In the genomic region with DNA sequence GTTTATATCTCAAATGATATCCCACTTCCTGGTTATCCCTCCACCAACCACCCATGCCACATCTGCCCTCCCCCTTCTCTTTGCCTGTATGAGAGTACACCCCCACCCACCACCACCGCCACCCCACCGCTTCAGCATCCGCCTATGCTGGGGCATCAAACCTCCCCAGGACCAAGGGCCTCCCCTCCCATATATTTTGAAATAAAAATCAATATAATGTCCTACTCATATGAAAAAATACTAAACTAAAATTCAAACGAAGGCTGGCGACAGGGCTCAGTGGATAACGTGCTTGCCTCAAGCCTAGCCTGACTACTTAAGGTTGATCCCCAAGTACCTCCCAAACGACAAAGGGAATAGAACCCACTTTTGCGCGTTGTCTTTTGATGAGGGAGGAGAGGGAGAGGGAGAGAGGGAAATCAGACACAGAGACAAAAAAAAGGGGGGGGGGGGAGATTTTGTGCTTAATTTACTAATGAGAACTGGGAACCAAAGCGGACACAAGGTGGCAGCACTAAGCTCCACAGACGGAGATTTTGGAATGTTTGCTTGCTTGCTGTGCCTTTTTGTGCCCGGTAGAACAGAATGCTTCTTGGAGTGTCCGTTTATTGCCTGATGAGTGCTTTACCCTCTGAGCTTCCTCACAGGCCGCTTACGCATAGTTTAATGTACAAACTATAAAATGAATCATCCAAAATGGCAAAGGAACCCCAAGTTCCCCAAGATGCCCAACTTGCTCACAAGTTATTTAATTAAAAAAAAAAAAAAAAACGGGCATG, we compare ENCODE assay signal across 8 mouse cellular contexts. TPM values are rescaled to one million over a fixed set of nuclear protein-coding genes. Genes with fewer than 3 reads are reported as not detected.
DNase-seq lines count a peak whose midpoint lies in the region; ATAC-seq lines count a peak whose summit lies in the region.

No protein-coding gene starts in this region.

- peak overlapping the region; percentile 34 for H3K4me3 ChIP-seq in hindbrain, embryonic 12.5 days

- H3K36me3 ChIP-seq in hindbrain, embryonic 12.5 days, result no peaks in the 10 kb centered on the region

- H3K9ac ChIP-seq in hindbrain, embryonic 12.5 days, result peak overlapping the region; percentile 58

- peak overlapping the region; percentile 55 for H3K4me2 ChIP-seq in hindbrain, embryonic 12.5 days (replicated peaks)

- no peaks in the 10 kb centered on the region for H3K27me3 ChIP-seq in hindbrain, embryonic 12.5 days

- 9% methylated on average over 16 of the region's 16 CpGs for WGBS in hindbrain, embryonic 12.5 days

- DNase-seq in ZHBTc4 (ENCODE audit: low read depth, low spot score), result peak; percentile 92
- DNase-seq in cerebellum, postnatal 10 days, result peak; percentile 92 to 93
- DNase-seq in frontal cortex, postnatal 14 days (ENCODE audit: low spot score in 2 of 2), result peak; percentile 45 to 61
- peak; percentile 84 to 86 for DNase-seq in layer of hippocampus, postnatal 10 days (ENCODE audit: low spot score in 2 of 2)
- DNase-seq in lung, postnatal 25 days (ENCODE audit: low spot score), result peak; percentile 86
- DNase-seq in retina, postnatal 7 days (ENCODE audit: low read depth, low spot score), result peak; percentile 66
- DNase-seq in urinary bladder, postnatal 4 days (ENCODE audit: low spot score in 2 of 2), result peak; percentile 55 to 74

- peak; percentile 86 for ATAC-seq in hindbrain, embryonic 12.5 days (ENCODE audit: low FRiP score)

- no peak overlapping the region for H3K27ac ChIP-seq in hindbrain, embryonic 12.5 days

- 0 out of 2 replicates have a peak, but pooled peaks cover 2% of the 10 kb centered on the region for H3K4me1 ChIP-seq in hindbrain, embryonic 12.5 days

- H3K9me3 ChIP-seq in hindbrain, embryonic 12.5 days (replicated peaks), result no peaks in the 10 kb centered on the region

RNA-seq across cellular contexts. Expression of a gene that starts 11.6 kb away (rescaled TPM):
- 442 and 512 TPM in 2 replicates for polyA plus RNA-seq in hindbrain, embryonic 12.5 days (2016; fragmentation: Nextera tagmentation; extraction: Ambion mirVana)
- total RNA-seq in layer of hippocampus, postnatal 10 days (2021), result 100 to 1,000 TPM; 336 to 363 TPM

RNA-seq across cellular contexts. Expression of a gene that starts 28.7 kb away (rescaled TPM):
- polyA plus RNA-seq in hindbrain, embryonic 12.5 days (2016; fragmentation: Nextera tagmentation; extraction: Ambion mirVana), result 6.4 and 7.1 TPM in 2 replicates
- total RNA-seq in layer of hippocampus, postnatal 10 days (2021), result 10 to 100 TPM; 44.1 to 58.1 TPM

RNA-seq across cellular contexts. Expression of a gene that starts 37.4 kb away (rescaled TPM):
- 0.70 and 1.6 TPM in 2 replicates for polyA plus RNA-seq in hindbrain, embryonic 12.5 days (2016; fragmentation: Nextera tagmentation; extraction: Ambion mirVana)
- total RNA-seq in layer of hippocampus, postnatal 10 days (2021), result 1 to 10 TPM; 4.9 to 5.6 TPM

RNA-seq across cellular contexts. Expression of a gene that starts 38.0 kb away (rescaled TPM):
- polyA plus RNA-seq in hindbrain, embryonic 12.5 days (2016; fragmentation: Nextera tagmentation; extraction: Ambion mirVana), result 7.2 and 10.0 TPM in 2 replicates
- total RNA-seq in layer of hippocampus, postnatal 10 days (2021), result 1 to 10 TPM in 1 of 2 experiments, under 1 TPM in 1; 0.98 to 1.4 TPM
